Mouse (Mus musculus) layer of hippocampus, adult 2 months (tissue): ENCODE data around the gene Slc6a4. TPM values are rescaled to one million over a fixed set of nuclear protein-coding genes. Genes with fewer than 3 reads are reported as not detected.
A peak's percentile ranks its signal among the peaks of the same experiment; 100 is the strongest.

Experiments
- DNase-seq, 2 experiments: peaks; one replicate each; pipeline ENCODE4 v3.0.0; 2022; ENCODE audit warnings: low spot score in 2 of 2
- H3K27ac ChIP-seq: fragments of 200-600 bp; 2 replicates; pipeline ENCODE4 v1.8.1; 2022
- H3K4me3 ChIP-seq: fragments of 200-600 bp; 2 replicates; pipeline ENCODE4 v1.8.1; 2022; ENCODE audit warnings: mild to moderate bottlenecking
- CTCF ChIP-seq: fragments of 200-600 bp; conservative IDR thresholded peaks from 2 replicates; pipeline ENCODE4 v1.8.1; 2022; ENCODE audit warnings: antibody characterized with exemption, mild to moderate bottlenecking, moderate library complexity
- total RNA-seq, 2 experiments: library from RNA; stranded (reverse); gene quantifications; 2 replicates each; pipeline ENCODE4 v1.2.3; 2021

Gene Slc6a4
- total RNA-seq, 2 experiments from 2014 or later: not detected

DNA sequence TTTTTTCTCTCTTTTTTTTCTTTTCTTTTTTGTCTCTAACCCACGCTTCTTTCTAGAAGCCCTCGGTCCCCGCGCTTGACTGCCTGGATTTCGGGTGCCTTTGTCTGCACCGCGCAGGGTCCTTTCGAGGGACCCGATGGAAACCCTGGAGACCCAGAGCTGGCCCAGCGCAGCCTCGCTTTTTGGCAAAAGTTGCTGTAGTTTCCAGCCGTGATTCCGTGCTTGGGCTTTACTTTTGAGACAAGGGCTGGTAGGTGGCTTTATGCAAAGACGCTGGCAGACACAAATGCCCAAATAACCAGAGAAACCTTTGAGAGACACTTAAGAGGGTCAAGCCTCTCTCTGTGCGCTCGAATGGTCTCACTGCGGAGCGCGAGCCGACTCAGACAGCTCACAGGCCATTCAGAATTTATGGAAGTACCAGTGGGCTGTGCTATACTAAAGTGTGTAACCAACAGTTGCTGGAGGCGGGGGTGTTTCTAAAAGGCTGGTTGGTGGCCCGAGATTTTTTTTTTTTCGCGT lies 363 bp downstream of the Slc6a4 start:
- DNase-seq: no peak
- peak overlapping the region; percentile 53 for H3K4me3 ChIP-seq
- no peak overlapping the region for H3K27ac ChIP-seq
- no peak for TF ChIP-seq CTCF

DNA sequence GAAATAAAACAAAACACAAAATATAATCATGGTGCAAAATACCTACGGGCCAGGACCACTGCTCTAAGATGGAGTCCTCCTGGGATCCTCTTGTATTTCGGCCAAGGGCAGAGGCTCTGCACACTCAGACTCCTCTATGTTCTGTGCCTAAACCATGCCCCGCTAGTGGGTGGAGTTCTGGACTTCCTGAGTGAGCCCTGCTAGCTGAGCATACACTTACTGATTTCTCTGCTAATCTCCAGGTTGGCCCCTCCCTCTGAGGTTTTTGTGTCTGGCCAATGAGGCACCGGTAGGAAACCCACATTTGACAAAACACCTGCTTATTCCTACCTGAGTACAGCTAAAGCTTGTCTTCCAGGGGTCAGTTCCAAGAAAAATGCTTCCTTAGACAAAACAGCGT lies 2.3 kb downstream of the Slc6a4 start:
- H3K27ac ChIP-seq: no peak overlapping the region
- no peak overlapping the region for H3K4me3 ChIP-seq
- TF ChIP-seq CTCF: no peak
- DNase-seq: no peak

DNA sequence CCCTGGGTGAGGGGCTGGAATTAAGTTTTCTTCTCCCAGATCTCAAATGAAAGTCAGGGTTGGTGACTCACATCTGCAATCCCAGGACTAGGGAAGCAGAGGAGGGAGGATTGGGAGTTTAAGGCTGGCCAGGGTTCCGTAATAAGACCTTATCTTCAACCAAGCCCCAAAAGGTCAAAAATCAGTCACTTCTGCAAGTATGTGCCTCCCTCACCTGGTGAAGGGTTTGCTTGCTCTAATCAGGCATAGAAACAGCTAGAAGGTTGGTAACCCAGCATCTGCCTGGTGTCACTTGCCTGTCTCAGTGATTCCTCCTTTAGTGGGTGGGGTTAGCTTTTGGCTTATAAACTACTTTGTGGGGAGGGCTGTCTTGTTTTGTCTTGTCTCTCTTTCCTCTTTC lies 4.0 kb downstream of the Slc6a4 start:
- H3K4me3 ChIP-seq: no peak overlapping the region
- no peak for DNase-seq
- no peak for TF ChIP-seq CTCF
- H3K27ac ChIP-seq: no peak overlapping the region

DNA sequence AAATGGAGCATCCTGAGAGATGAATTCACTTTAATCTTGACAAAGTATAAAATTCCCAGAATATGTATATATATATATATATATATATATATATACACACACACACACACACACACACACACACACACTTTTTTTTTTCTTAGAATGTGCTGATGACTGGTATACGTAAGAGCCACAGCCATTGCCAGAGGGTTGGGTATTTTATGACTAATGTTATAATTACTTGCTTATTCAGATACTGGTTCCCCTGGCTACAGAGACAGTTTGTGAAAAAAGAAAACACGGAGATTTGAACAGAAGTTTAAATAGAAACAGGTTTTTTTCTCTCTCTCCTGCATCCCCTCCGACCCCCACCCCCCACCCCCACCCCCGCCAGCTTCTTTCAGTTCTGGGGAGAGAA lies 7.5 kb downstream of the Slc6a4 start:
- no peak for TF ChIP-seq CTCF
- no peak overlapping the region for H3K4me3 ChIP-seq
- no peak for DNase-seq
- H3K27ac ChIP-seq: no peak overlapping the region

DNA sequence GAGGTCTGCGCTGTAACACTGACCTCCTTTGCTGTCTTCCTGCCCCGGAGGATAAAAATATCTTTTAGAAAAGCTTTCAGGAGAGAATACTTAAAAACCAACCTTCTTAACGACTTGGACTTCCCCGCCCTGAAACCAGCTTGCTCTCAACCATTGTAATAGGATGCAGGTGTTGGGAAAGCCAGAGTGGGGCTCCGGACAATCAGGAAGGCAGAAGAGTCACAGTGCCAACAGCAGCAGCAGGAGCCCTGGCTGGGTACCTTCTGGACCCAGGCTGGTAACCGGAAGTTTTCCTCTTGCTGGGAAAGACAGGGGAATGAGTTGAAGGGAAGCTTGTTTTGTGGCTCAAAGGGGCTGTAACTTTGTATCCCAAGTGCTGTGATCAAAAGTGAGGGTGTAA lies 8.2 kb downstream of the Slc6a4 start:
- no peak for TF ChIP-seq CTCF
- no peak for DNase-seq
- no peak overlapping the region for H3K4me3 ChIP-seq
- no peak overlapping the region for H3K27ac ChIP-seq

DNA sequence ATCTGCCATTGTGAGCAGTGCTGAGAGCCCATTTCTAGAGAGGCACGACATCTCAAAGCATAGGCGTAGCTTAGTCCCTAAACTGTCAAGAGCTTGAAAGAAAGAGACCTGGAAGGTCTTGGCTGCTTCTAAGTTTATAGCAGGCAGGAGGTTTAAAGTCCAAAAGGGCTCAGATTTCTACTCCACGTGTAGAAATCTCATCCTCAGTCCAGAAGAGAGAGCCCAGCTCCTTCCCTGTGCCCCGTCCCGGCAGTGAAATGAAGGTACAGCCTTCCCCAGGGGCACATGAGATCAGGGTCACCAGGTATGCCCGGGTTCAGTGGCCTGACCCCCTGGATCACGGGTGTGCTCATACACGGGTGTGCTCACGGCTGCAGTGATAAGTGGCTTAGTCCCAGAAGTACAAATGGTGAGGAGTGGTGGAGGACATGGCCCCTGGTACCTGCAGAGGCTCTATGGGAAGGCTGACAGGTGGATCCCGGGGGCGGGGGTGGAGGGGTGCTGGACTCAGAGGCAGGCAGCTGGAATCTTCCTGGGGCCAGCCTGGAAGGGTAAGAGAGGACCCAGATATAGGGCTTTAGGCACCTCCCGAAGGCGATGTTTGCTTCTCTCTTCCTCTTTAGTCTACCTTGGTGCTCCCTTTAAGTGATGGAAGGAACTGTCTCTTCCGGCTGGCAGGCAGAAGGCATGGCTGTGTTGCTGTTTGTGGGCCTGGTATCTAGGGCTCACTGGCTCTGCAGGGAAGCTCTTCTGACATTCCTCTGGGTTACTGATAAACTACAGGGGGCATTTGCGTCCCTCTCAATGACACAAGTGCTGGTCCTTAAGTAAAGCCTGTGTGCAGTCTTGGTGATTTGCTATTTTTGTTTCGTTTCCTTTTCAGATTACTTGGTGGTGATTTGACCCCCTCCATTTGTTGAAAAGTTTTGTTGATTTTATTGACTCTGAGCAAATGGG lies 10.9 kb downstream of the Slc6a4 start:
- no peak for TF ChIP-seq CTCF
- DNase-seq: no peak
- Histone ChIP-seq H3K4me3 (no peak overlapping the region), H3K27ac (no peak overlapping the region)

DNA sequence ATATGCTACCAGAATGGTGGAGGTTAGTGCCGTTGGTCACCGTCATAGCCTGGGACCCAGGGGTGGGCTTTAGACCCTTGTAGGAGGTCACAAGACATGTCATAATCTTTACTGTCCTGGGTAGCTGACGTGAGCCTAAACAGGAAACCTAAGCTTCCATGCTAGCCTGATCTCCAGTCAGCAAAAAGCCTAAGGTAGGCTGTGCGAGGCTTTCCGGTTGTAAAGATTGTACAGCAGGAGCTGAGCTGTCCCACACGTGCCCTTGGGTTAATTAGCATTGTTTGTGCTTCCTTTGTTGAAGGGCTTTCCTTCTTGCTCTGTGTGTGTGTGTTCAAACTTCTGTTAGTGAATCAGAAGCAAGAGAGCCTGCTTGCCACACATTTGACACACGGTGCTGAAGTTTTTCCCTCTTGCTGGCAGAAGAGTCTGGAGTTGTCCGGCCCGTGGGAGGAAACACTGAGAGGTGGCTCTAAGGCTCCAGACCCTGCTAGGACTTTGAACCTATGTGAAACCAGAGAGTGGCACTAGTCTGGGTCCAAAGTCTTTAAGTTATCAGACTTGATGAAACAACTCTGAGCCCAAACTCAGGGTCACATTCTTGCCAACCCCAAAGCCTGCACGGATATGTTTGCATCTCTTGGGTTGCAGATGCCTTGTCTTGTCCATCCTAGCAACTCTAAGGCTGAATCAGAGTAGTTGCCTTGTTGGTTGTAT lies 12.5 kb downstream of the Slc6a4 start:
- no peak for TF ChIP-seq CTCF
- no peak overlapping the region for H3K4me3 ChIP-seq
- no peak overlapping the region for H3K27ac ChIP-seq
- no peak for DNase-seq

DNA sequence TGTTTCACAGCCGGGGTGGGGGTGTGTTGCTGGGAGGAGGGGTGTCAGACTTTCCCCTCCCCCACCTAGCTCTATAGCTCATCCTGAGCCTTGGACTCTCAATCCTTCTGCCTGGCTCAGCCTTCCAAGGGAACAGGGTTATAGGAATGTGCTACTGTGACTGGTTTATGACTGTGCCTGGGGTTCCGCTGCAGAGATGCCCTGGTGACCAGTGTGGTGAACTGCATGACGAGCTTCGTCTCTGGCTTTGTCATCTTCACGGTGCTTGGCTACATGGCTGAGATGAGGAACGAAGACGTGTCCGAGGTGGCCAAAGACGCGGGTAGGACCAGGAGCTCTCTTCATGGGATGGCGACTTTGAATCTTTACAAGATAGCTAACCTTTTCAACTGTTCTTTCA lies 19.6 kb downstream of the Slc6a4 start:
- TF ChIP-seq CTCF: no peak
- DNase-seq: no peak

DNA sequence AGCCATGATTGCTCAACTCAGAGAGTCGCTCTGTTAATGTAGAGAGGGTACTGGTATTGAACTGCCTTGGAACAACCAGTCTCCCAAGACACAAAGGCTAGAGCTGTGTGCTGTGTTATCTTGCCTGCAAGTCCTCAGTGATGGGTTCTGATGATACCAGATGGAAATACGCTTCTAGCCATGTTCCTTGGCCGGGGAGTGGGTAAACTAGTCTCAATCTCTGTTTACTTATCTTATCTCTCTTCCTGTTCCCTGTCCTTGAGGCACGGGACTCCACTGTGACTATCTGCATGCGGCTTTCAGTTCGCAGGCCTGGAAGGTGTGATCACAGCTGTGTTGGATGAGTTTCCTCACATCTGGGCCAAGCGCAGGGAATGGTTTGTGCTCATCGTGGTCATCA lies 21.1 kb downstream of the Slc6a4 start:
- no peak for DNase-seq
- Histone ChIP-seq H3K27ac (no peak overlapping the region), H3K4me3 (no peak overlapping the region)
- TF ChIP-seq CTCF: no peak

More for the DNA sequence above, 19.6 kb downstream of the Slc6a4 start:
- Histone ChIP-seq H3K4me3 (no peak overlapping the region), H3K27ac (no peak overlapping the region)

DNA sequence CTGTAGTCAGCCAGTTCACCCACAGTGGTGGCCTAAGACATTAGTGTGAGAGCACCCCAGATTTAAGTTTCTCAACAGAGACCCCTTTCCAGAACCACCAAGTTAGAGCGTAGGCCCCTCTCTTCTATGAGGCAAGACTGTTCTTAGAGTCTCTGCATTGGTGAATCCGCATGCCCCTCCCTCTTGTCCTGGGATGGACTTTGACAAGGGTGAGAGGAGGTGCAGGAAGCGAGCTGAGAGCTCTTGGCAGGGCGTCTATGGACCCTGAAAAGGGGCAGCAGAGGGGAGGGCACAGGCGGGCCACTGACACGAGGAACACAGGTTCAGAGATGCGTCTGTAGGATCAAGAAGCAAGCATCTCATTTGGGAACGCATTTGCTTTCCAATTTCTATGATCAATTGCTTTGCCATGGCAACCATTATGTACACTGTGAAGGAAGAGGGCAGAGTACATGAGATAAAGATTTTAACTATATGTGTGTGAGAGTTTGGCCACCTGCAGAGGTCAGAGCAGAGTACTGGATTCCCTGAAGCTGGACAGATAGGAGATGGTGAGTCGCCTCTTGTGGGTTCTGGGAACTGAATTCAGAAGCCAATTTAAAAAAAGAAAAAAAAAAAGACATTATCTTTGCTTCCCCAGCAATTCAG lies 23.5 kb downstream of the Slc6a4 start:
- DNase-seq: no peak
- Histone ChIP-seq H3K4me3 (no peak overlapping the region), H3K27ac (no peak overlapping the region)
- no peak for TF ChIP-seq CTCF

DNA sequence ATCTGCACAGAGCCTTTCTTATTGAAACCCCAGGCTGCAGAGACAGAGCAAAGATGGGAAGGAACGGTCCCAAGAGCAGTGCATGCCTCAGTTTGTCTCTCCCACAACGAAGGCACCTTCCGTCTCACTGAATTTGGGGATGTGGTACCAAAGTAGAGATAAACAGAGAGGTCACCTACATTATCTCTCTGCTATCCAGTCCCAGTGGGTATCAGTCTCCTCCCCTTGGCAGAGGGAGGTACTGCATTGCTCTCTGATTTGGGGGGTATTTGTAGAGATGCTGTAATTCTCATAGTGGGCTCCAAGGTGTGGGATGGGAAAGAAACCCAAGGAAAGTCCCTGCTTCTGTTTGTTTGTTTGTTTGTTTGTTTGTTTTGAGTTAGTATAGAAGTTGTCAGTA lies 28.2 kb downstream of the Slc6a4 start:
- Histone ChIP-seq H3K4me3 (no peak overlapping the region), H3K27ac (no peak overlapping the region)
- TF ChIP-seq CTCF: peak; percentile 75
- no peak for DNase-seq

DNA sequence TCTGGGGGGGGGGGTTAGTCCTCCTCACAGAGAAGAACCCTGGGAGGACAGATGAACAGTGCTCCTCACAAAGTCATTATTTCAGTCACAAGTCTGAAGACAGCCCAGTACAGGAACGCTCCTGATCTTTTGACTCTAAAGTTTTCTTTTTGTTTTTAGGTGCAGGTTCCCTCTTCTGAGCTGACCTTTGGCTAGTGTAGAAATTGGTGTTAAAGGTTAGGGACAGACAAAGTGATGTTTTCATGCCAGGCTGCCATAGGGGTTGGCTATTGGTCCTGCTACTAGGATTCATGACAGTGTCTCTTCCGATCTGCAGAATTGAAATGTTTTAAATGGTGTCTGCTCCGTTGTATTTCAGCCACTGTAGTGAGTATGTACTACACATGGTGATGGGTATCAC lies 29.8 kb downstream of the Slc6a4 start:
- DNase-seq: no peak
- Histone ChIP-seq H3K27ac (no peak overlapping the region), H3K4me3 (no peak overlapping the region)
- no peak for TF ChIP-seq CTCF
